Mouse (Mus musculus): ENCODE results near the gene Gm21812. TPM values are rescaled to one million over a fixed set of nuclear protein-coding genes. Genes with fewer than 3 reads are reported as not detected.
"Not testable (repeated sequence)": the region's sequence is repeated elsewhere in the genome, so short reads cannot be mapped to it uniquely, and the experiment has no call there.

Gm21812 gene
- not detected for total RNA-seq (2021)
- long read RNA-seq, experiment 1 = 0 reads
- long read RNA-seq, experiment 2 = 0 reads

- DNase-seq (ENCODE audit: low spot score in 2 of 2) = not testable (repeated sequence)
Measured at GRCm38 (mm10) chrY:9347084-9347483, at the start of gene Gm21812. TSS of gene Gm21812 (minus strand) at chrY:9347184.

Other genes with a start within 250 kb of the Gm21812 start
- not detected for gene Gm21292, start 213.3 kb downstream of the Gm21812 start, total RNA-seq (2021)
- not detected for gene Gm21721, start 145.0 kb downstream of the Gm21812 start, total RNA-seq (2021)
- not detected for gene Gm21874, start 69.0 kb upstream of the Gm21812 start, total RNA-seq (2021)